Mouse (Mus musculus) embryo, embryonic 10 days (tissue): ENCODE results near the gene 1500011B03Rik.
A peak's percentile ranks its signal among the peaks of the same experiment; 100 is the strongest.

Experiments used
- DNase-seq: peaks from one replicate; pipeline ENCODE4 v3.0.0-alpha.2; 2015; ENCODE audit warnings: low spot score

Gene 1500011B03Rik

GRCm38 (mm10) chr5:114809181-114809756 is 14.0 kb downstream of the 1500011B03Rik start:
- no peak for DNase-seq

- DNase-seq, result no peak
Measured at GRCm38 (mm10) chr5:114808385-114808784, 14.9 kb downstream of the 1500011B03Rik start.

GRCm38 (mm10) chr5:114807893-114808292 is 15.4 kb downstream of the 1500011B03Rik start:
- no peak for DNase-seq

GRCm38 (mm10) chr5:114807468-114807867 is 15.8 kb downstream of the 1500011B03Rik start:
- no peak for DNase-seq

GRCm38 (mm10) chr5:114807063-114807462 is 16.2 kb downstream of the 1500011B03Rik start:
- no peak for DNase-seq

- no peak for DNase-seq
Measured at GRCm38 (mm10) chr5:114806636-114807035, 16.6 kb downstream of the 1500011B03Rik start.

- DNase-seq, result no peak
Measured at GRCm38 (mm10) chr5:114805436-114806350, 17.6 kb downstream of the 1500011B03Rik start.

- DNase-seq, result peak; percentile 53
Measured at GRCm38 (mm10) chr5:114804958-114805357, 18.3 kb downstream of the 1500011B03Rik start.

GRCm38 (mm10) chr5:114804335-114804734 is 18.9 kb downstream of the 1500011B03Rik start:
- DNase-seq, result no peak

- no peak for DNase-seq
Measured at GRCm38 (mm10) chr5:114803231-114803630, 20.0 kb downstream of the 1500011B03Rik start.

- DNase-seq, result no peak
Measured at GRCm38 (mm10) chr5:114801841-114802240, 21.4 kb downstream of the 1500011B03Rik start.

- DNase-seq, result no peak
Measured at GRCm38 (mm10) chr5:114801049-114801448, 22.2 kb downstream of the 1500011B03Rik start.

- no peak for DNase-seq
Measured at GRCm38 (mm10) chr5:114799848-114800247, 23.4 kb downstream of the 1500011B03Rik start.

- DNase-seq, result no peak
Measured at GRCm38 (mm10) chr5:114797253-114797652, 26.0 kb downstream of the 1500011B03Rik start.

GRCm38 (mm10) chr5:114796299-114797012 is 26.8 kb downstream of the 1500011B03Rik start:
- peak; percentile 47 for DNase-seq

GRCm38 (mm10) chr5:114795653-114796052 is 27.6 kb downstream of the 1500011B03Rik start:
- DNase-seq, result no peak

- DNase-seq, result peak; percentile 62
Measured at GRCm38 (mm10) chr5:114795231-114795630, 28.0 kb downstream of the 1500011B03Rik start.

GRCm38 (mm10) chr5:114794609-114795008 is 28.7 kb downstream of the 1500011B03Rik start:
- no peak for DNase-seq

- DNase-seq, result no peak
Measured at GRCm38 (mm10) chr5:114793317-114793716, 30.0 kb downstream of the 1500011B03Rik start.

GRCm38 (mm10) chr5:114785196-114785595 is 38.1 kb downstream of the 1500011B03Rik start:
- no peak for DNase-seq

- no peak for DNase-seq
Measured at GRCm38 (mm10) chr5:114784622-114785165, 38.6 kb downstream of the 1500011B03Rik start.
